ENCODE assay signal across 8 mouse cellular contexts in genomic region chr4:10872685-10873539, GRCm38 (mm10). TPM values are rescaled to one million over a fixed set of nuclear protein-coding genes. Genes with fewer than 3 reads are reported as not detected.
DNase-seq lines count a peak whose midpoint lies in the region; ATAC-seq lines count a peak whose summit lies in the region.

No protein-coding gene starts in this region.

- intact Hi-C loops in gastrocnemius, postnatal 14 days (cut with DNase I; ENCODE audit: low total_unique reads), result no loop called here

- 21% methylated on average over 16 of the region's 16 CpGs for WGBS in lung, embryonic 16.5 days
- WGBS in heart, embryonic 15.5 days, result 34% methylated on average over 16 of the region's 16 CpGs

- H3K27ac ChIP-seq in lung, embryonic 16.5 days (ENCODE audit: low read length), result no peak overlapping the region
- H3K27ac ChIP-seq in heart, embryonic 15.5 days, result peak overlapping the region; percentile 99

- H3K9ac ChIP-seq in lung, embryonic 16.5 days (ENCODE audit: low read length), result peak overlapping the region; percentile 35
- H3K9ac ChIP-seq in heart, embryonic 15.5 days, result peak overlapping the region; percentile 97

- no peaks in the 10 kb centered on the region for H3K36me3 ChIP-seq in lung, embryonic 16.5 days (ENCODE audit: control insufficient read depth, insufficient read depth, low read length)
- H3K36me3 ChIP-seq in heart, embryonic 15.5 days, result no peaks in the 10 kb centered on the region

- no peaks in the 10 kb centered on the region for H3K27me3 ChIP-seq in lung, embryonic 16.5 days (ENCODE audit: control insufficient read depth, insufficient read depth, low read depth, low read length)
- no peaks in the 10 kb centered on the region for H3K27me3 ChIP-seq in heart, embryonic 15.5 days

- H3K4me1 ChIP-seq in lung, embryonic 16.5 days (replicated peaks; ENCODE audit: control insufficient read depth, insufficient read depth, low read length), result peaks cover 10% of the 10 kb centered on the region
- H3K4me1 ChIP-seq in heart, embryonic 15.5 days (replicated peaks), result peaks cover 17% of the 10 kb centered on the region

- no peak for DNase-seq in lung, adult 18-20 months
- DNase-seq in c-Kit-negative CD71-positive TER-119-positive erythroid progenitor cells, embryonic 14.5 days (ENCODE audit: low read depth, low spot score), result peak; percentile 9
- peak; percentile 11 for DNase-seq in lung, postnatal 36 days
- no peak for DNase-seq in gastrocnemius, postnatal 14 days
- DNase-seq in thymus, postnatal 10 days (ENCODE audit: low spot score in 2 of 2), result no peak
- DNase-seq in thymus, adult 18-20 months, result no peak

- ATAC-seq in lung, embryonic 16.5 days (ENCODE audit: low read depth), result no peak
- no peak for ATAC-seq in heart, embryonic 15.5 days (replicated peaks; ENCODE audit: insufficient number of reproducible peaks, insufficient read depth, low FRiP score, low read depth)

- H3K9me3 ChIP-seq in lung, embryonic 16.5 days (ENCODE audit: control insufficient read depth, low read length), result no peaks in the 10 kb centered on the region
- no peaks in the 10 kb centered on the region for H3K9me3 ChIP-seq in heart, embryonic 15.5 days (replicated peaks)

- H3K4me2 ChIP-seq in lung, embryonic 16.5 days (ENCODE audit: low read depth, low read length), result peak overlapping the region; percentile 56
- H3K4me2 ChIP-seq in heart, embryonic 15.5 days, result peak overlapping the region; percentile 80

- peak overlapping the region; percentile 76 for H3K4me3 ChIP-seq in lung, embryonic 16.5 days (ENCODE audit: low read length)
- H3K4me3 ChIP-seq in heart, embryonic 15.5 days, result peak overlapping the region; percentile 99

RNA-seq across cellular contexts. Expression of gene 2610301B20Rik, which starts 1.4 kb away (rescaled TPM):
- 32.5 and 32.6 TPM in 2 replicates for polyA plus RNA-seq in lung, embryonic 16.5 days (2015; fragmentation: Nextera tagmentation; extraction: Ambion mirVana)
- 20.0 and 24.6 TPM in 2 replicates for polyA plus RNA-seq in heart, embryonic 15.5 days (2015; fragmentation: Nextera tagmentation; extraction: Ambion mirVana)
- 1 to 10 TPM; 3.8 to 4.1 TPM for total RNA-seq in gastrocnemius, postnatal 14 days (2021)

Comparison
In these comparisons a context has a peak if more than half of its experiments do, and no peak if none do; other contexts are left out.
1. DNase-seq: peak in c-Kit-negative CD71-positive TER-119-positive erythroid progenitor cells, embryonic 14.5 days (single experiment) and lung, postnatal 36 days (single experiment); none in lung, adult 18-20 months (0 of 2), gastrocnemius, postnatal 14 days (single experiment), thymus, postnatal 10 days (0 of 2) and thymus, adult 18-20 months (0 of 2).